Mouse (Mus musculus) mesoderm, embryonic 11.5 days (tissue): ENCODE measurements around the gene Fam107b.

Source experiments
- DNase-seq: peaks from one replicate; pipeline ENCODE4 v3.0.0-alpha.2; 2012; ENCODE audit warnings: low read depth, low spot score

Fam107b gene

DNA sequence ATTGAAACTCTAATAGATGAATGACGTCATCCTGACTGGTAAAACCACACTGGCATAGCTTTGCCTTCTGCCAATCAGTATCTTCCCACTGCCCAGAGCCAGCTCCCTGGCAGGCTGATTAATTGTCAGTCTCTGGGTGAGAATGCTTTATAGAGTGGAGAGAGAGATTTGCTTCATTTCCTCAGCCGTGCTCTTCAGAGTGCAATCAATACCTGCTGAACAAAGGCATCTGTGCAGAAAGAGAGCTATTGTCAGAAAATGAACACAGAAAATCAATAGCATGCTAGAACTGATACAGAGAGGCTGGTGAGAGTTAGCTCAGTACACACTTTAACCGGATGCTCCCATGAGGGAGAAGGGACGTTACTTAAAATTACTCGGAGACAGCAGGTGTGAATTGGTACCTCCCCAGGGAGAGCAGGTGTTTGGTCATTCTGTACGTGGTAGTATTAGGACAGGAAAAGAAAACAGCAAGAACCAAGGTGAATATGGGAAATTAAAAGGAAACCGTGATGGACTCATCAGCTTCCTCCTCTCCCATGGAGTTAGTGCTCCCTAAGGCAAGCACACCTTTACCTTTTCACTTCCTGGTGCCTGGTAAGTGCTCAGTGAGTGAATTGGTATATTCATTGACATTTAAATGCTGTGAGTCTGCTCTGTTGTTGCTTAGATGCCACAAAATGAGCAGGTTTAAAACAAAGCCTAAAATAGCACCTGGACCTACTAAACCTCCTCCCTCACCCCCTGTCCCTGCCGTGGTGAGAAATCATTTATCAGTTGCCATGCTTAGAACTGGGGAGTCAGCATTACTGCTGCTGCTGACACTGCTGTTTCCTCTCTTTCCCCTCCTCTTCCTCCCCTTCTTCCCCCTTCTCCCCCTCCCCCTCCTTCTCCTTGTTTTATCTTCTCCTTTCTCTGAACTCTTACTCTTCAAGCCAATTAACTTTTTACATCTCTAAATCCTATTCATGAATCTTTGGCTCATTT lies 38.9 kb downstream of the Fam107b start:
- DNase-seq, result no peak

DNA sequence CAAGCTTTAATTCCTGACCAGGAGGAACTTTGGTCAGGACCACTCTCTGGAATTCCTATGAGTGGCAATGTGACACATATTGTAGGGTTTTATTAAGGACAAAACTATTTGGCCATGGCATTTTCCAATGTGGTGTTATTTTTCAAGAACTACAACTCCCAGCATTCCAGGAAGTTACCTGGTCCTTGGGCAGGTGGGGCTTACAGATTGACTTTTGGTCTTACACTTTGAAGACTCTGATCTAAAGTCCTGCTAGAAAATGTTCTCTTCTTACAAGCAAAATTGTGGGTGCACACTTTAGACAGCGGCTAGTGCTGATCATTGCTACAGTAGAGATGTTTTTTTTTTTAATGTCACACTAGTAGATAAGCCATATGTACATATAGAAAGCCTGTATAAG lies 48.2 kb downstream of the Fam107b start:
- DNase-seq, result no peak

DNA sequence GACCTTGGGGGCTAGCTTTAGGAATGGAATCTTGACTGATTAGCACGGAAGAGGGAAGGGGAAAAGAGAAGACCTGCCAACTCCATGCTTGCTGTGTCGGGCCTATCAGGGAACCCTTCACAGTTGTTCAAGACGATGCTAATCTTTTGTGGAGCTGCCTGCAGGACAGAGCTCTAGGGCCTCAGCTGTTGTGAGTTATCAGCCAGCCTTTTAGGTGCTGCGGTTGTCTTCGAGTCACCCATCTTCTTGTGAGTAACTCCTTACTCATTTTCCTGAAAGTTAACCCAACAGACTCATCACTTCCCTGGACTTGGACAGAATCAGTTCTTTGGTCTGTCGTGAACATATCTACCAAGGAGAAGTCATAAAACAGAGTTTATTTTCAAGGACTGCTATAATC lies 51.3 kb downstream of the Fam107b start:
- DNase-seq, result no peak

DNA sequence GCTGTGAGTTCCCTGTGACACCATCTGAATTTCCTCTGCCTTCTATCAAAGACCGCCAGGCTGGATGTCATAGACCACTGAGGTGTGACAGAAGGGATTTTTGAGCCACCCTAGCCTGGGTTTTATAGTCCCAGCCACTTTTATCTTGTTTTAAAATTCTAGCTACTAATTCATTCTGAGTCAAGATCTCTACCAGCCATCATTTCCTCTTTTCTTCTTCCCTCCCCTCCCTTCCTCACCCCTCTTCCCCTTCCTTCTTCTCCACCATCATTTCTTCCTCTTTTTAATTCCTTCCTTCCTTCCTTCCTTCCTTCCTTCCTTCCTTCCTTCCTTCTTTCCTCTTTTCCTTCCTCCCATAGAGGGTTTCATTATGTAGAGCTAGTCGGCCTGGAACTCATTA lies 51.9 kb downstream of the Fam107b start:
- DNase-seq, result no peak

DNA sequence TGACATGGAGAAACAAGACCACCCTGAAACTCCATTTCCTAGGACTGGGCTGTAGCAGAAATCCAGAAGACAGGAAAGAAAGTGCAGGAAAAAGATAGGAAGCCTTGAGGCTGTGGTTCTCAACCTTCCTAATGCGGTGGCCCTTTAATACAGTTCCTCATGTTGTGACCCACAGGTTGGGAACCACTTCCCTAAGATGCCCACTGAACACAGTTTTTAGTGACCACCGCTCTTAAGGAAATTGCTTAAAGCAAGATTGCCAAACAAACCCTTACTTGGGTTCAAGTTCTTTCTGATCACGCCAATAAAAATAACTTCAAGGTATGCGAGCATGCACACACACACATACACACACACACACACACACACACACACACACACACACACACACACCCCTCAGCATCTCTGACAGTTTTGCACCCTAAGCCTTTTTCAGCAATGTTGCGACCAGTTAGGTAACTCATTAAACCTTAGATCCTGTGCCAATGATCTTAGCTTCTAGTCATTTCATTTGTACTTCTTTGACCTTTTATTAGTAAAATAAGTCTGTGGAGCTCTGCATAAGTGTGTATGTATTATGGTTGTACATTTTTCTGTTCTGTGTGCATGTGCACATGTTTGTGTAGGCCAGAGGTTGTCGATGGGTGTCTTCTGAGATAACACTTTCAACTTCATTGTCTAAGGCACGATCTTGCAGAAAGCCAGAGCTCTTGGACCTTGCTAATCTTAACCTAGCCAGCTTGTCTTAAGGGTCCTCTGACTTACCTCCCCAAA lies 53.1 kb downstream of the Fam107b start:
- DNase-seq, result no peak

DNA sequence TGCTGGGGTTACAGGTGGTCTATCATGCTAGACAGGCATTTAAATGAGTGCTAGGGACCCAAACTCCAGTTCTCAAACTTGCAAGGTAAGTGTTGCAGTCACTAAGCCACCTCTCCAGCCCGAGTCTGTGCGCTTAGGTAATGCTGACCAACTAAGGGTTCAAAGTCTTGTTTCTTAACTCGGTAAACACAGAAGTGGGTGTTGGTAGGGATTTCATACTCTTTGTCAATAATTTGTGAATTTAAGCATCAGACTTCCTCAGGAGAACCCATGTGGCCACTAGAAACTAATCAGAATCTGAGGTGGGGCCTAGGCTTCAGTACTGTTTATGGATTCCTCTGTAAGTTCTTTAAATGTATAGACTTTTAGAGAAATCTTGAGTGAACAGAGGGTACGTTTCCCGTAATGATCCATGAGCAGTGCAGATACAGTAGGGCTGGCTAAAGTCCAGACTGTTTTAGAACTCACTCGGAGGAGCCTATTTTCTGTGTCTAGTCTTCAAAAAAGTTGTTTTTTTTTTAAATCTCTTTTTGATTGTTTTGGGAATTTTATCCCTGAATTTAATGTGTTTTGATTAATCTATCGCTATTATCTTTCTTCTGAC lies 53.8 kb downstream of the Fam107b start:
- no peak for DNase-seq

DNA sequence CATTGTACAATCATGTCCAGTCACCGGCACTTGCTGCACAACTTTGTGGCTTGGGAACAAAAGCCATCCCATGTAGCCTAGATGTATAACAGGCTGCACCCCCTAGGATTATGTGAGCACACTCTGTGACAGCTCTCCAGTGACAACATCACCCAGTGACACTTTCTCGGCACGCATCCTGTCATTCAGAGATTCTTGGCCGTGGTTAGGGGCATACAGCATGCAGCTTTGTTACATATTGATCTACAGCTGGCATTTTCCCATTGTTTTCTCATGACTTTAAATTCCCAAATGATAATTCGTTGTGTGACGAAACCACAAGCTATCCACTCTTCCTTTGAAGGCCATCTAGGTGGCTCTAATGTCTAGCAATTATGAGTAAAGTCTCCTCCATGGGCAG lies 58.8 kb downstream of the Fam107b start:
- DNase-seq, result no peak

DNA sequence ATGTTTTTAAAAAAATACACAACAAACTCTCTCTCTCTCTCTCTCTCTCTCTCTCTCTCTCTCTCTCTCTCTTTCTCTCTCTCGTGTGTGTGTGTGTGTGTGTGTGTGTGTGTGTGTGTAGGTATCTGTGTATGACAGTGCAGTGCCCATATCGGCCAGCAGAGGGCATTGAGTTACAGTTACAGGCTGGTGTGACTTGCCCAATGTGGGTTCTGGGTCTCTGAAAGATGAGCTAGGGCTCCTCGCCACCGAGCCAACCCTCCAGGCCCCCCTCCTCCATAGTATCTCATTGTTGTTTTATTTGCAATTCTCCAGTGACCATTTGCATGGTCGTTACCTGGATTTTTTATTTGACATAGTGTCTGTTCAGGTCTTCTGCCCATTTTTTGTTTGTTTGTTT lies 59.5 kb downstream of the Fam107b start:
- no peak for DNase-seq

DNA sequence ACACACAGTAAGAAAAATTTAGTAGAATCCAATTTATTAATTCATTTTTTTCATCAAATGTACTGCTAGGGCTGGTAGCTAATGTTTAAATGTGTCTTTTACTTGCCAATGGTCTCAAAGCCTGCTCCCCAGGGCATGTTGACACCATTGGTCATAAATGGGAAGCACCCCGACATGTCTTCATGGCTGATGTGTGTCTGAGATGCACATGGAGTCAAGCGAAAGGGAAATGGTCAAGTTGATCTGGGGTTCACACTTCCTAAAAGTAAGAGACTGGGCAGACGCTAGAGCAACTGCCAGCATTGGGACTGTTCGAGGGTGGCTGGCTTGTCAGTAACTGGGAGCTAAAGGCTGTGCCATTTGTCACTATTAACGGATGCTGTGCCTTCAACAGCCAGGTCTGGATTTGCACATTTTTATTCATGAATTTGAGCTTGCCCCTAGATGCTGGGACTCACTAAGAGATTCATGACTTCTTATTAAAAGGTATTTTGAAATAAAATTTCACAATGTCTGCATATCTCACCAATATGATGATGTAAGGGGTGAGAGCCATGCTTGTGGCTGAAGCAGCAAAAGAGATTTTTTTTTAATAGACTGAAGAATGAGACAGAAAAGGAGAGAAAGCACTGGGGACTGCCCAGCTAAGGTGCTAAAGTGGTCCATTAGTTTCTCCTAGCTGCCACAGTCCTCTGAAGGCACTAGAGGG lies 60.6 kb downstream of the Fam107b start:
- no peak for DNase-seq

DNA sequence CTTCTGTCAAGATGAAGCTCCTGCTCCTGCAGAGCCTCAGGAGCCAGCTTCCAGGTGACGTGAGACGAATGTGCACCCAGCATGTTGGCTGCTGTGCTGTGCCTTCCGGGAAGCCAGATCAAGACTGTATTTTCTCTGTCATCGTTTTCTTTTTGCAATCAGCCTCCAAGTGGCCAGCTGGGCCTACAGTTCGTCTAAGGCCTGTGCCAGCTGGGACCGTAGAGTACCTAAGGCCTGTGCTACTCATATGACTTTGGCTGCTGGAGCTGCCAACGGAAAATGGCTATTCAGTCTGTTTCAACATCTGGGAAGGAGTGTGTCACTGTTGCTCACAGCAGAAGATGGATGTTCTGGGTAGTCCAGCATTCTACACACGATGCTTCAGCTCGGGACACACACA lies 62.8 kb downstream of the Fam107b start:
- no peak for DNase-seq

DNA sequence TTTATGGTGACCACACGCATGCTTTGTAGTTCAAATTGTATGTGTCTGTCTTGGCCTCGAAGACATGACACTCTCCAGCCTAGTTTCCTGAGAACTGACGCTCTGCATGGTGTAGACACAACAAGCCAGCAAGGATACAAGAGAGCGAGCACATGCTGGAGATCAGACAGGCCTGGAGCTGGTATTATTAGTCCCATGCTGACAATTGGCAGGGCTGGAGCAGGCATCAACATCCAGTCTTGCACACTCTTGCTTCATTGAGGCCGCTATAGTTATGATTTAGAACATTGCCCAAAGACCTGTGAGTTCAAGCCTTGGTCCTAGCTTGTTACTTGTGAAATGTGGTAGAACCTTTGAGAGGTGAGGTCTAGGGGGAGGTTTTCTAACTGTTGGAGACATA lies 66.5 kb downstream of the Fam107b start:
- no peak for DNase-seq

DNA sequence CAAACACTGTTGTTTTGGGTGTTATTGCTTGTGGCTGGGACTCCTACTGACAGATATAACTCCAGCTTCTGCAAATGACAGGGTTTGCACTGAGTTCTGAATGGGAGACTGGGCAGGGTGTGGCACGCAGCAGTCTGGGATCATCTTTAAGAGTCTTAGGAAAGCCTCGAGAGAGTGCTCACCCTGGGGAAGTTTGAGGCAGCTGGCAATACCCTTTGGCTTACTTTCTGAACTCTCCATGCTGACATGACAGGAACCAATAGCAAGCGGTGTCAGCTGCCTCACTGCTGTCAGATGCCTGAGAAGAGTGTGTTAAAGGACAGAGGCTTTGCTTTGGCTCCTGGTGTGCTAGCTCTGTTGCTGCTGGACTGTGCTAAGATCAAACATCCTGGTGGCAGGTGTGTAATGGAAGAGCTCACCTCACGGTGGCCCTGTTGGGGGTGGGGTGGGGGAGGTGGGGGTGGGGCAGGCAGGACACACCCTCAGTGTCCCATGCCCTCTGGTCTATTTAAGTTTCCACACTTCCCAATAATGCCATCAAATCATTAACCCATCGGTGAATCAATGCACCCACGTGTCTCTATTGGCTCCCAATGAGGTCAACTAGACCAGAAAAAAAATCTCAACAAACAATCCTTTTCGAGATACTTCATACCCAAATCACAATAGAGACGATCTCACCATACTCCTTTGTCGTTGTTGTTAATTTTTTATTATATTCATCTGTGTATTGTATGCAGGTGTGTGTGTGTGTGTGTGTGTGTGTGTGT lies 70.9 kb downstream of the Fam107b start:
- DNase-seq, result no peak

DNA sequence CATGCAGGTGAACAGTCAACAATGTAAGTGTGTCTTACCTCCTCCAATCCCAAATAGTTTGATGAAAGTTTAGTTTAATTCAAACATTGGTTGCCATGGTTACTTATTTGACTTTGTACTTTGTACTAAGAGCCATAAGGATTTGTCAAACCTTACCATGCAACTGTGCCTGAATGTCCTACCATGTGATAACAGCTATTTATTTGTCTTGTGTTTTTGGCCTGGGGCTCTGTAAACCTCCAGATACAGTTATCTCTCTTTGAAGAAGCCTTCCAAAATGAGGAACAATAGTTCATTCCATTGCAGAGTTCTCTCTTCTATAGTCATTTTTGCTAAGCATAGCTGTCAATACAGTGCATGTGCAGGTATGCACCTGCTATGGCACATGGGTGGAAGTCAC lies 72.7 kb downstream of the Fam107b start:
- DNase-seq, result no peak

DNA sequence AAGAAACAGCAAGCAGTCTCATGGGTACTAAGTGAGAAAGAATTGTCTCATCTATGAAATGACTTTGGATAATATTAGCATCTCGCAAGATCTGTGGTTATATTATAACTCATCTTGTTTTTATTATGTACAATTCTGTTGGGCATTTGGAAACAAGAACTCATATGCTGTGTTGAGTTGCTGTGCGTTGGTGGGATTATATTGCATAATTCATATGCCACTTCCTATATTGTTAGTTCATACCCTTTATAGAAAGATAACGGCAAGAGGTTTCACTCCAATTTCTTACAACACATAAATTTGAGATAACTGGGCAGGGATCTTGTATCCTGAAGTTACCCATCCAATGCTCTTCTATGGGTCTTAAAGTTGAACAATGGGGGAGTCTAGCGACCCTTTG lies 75.5 kb downstream of the Fam107b start:
- DNase-seq, result no peak

DNA sequence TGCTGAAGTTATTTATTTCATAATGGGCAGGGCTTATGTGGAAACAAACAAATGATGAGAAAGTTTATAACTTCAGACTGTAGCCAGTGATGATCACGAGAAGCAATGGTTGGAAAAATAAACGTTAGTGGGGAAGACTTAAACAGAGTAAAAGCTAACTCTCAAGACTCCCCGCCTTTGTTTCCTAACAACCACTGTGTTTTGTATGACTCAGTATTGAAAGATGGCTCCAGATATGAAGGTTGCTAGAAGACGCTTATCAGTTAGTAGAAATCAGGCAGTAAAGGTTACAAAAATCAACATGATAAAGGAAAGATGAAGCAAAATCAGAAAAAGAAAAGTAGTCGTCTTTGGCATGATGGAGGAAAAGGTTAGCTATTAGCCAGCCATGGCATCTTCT lies 78.9 kb downstream of the Fam107b start:
- DNase-seq, result no peak

DNA sequence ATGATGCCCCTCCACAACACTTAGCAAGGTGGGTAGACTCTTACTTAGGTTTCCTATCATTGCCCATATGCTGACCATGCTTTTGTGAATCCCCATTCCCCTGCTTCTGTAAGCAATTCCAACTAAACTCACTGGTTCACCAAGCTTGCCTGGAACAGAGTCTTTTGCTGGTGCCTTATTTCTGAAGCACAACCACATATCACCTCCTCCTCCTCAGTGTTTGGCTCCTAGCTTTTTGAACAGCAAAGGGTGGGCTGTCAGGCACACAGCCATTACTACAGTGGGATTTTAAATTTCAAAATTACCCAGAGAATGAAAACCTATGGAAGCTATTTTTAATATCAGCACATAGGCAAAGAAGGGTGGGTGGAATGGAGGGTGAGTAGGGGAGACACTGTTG lies 84.3 kb downstream of the Fam107b start:
- DNase-seq, result no peak

DNA sequence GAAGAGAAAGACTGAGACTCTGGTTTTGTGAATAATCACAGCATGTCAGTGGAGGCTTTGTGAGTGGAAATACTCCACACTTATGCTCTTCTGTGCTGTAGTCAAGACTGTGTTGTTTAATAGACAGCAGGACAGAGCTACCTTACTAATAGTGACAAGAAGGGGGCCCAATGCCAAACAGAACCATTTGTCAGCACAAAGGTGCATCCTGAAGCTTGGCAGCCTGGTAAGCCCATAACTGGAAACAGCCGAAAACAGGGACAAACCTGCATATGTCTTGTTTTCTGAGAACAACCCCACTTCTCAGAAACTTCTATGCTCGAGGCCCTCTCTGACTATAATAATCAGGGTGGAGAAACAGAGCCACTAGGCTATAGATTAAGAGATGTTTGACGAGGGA lies 85.8 kb downstream of the Fam107b start:
- DNase-seq, result no peak

DNA sequence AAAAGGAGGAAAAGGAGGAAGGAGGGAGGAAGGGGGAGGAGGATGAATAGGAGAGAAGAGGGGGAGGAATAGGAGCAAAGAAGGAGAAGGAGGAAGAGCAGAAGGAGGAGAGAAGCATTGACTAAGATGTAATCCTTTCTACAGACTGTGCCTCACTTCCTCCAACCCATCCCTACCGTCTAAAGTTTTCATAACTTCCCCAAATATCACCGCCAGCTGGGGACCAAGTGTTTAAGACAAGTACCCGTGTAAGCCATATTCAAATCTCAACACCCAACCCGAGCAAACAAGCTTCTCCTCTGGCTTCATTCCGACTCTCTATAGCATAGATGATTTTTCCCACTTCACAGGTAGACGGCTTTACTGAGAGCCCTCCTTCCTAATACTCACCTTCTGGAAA lies 86.5 kb downstream of the Fam107b start:
- no peak for DNase-seq

DNA sequence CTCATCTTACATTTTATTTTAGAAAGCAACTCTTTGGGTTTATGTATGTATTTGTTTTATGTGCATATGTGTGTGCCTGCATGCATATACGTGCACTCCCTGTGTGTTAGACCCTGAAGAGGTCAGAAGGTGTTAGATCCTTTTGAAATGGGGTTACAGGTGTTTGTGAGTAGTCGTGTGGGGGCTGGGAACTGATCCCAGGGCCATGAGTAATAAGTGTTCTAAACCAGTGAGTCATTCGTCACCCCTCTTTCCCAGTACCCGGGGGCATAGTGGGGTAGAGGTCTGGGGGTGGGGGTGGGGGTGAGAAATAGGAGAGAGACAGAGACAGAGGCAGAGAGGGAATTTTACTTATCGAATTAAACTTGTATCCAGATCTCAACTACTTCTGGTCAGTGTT lies 87.1 kb downstream of the Fam107b start:
- no peak for DNase-seq

DNA sequence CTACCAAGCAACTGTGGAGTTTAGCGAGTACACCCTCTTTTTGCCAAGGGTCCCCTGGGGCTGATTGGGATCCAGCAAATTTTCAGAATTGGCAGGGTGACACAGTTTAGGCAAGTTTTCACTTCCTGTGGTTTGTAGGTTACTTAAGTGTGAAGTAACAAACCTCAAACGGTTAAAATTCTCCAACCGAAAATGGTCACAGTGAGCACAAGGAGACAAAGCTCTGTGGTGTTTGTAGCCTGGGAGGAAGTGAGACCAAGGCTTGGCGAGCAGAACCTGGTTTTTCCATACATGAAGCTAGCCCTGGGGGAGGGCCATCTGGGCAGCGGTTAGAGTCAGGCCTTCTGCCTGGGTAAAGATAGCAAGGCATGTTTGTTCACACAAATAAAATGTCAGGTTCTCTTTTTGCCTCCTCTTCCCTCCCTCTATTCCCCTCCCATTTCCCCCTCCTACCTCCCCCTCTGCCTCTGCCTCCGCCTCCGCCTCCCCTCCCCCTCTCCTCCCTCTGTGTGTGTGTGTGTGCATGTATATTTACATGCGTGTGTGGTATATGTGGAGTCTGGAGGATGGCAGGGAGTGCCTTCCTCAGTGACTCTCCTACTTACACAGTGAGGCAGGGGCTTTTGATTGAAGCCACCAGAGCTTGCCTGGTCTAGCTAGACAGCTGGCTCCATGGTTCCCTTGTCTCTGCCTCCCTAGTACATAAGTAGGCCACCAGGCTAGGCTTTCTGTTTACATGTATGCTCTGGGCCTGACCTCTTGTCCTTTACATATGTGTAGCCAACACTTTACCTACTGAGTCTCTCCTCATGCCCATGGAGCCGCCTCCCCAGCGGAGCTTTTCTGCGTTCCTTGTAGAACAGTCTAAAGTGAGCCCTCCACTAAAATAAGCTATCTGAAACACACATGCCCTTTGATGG lies 87.8 kb downstream of the Fam107b start:
- no peak for DNase-seq
